Comparison of ENCODE assay signal across 8 mouse cellular contexts in genomic region chr16:37347092-37347491, GRCm38 (mm10). TPM values are rescaled to one million over a fixed set of nuclear protein-coding genes. Genes with fewer than 3 reads are reported as not detected.
DNase-seq lines count a peak whose midpoint lies in the region; ATAC-seq and TF ChIP-seq lines count a peak whose summit lies in the region.

No protein-coding gene starts in this region.

- H3K27ac ChIP-seq in forebrain, embryonic 14.5 days (ENCODE audit: low read depth, low read length) = no peak overlapping the region
- no peak overlapping the region for H3K27ac ChIP-seq in forebrain, embryonic 10.5 days
- H3K27ac ChIP-seq in liver, postnatal 0 days (ENCODE audit: low read depth) = no peak overlapping the region
- H3K27ac ChIP-seq in embryonic facial prominence, embryonic 11.5 days (replicated peaks; ENCODE audit: low read depth, low read length) = no peak overlapping the region
- no peak overlapping the region for H3K27ac ChIP-seq in neural tube, embryonic 11.5 days (ENCODE audit: low read depth, low read length)

- peak; percentile 42 for TF ChIP-seq CTCF in liver, postnatal 0 days (IDR thresholded peaks at IDR 0.05; ENCODE audit: low read depth)

- DNase-seq in forebrain, embryonic 14.5 days (ENCODE audit: low spot score) = peak; percentile 54
- no peak for DNase-seq in forebrain, embryonic 10.5 days (ENCODE audit: extremely low spot score, low spot score)
- no peak for DNase-seq in liver, postnatal 0 days
- no peak for DNase-seq in liver
- DNase-seq in embryonic facial prominence, embryonic 11.5 days (ENCODE audit: low spot score) = peak; percentile 19
- peak; percentile 36 for DNase-seq in neural tube, embryonic 11.5 days (ENCODE audit: low spot score)
- DNase-seq in thymus, postnatal 36 days = no peak

- H3K36me3 ChIP-seq in forebrain, embryonic 14.5 days (ENCODE audit: control insufficient read depth, insufficient read depth, low read length) = no peaks in the 10 kb centered on the region
- H3K36me3 ChIP-seq in forebrain, embryonic 10.5 days (replicated peaks) = no peaks in the 10 kb centered on the region
- no peaks in the 10 kb centered on the region for H3K36me3 ChIP-seq in liver, postnatal 0 days (replicated peaks; ENCODE audit: insufficient read depth, low read length)
- H3K36me3 ChIP-seq in embryonic facial prominence, embryonic 11.5 days (replicated peaks; ENCODE audit: control insufficient read depth, insufficient read depth, low read depth, low read length) = no peaks in the 10 kb centered on the region
- no peaks in the 10 kb centered on the region for H3K36me3 ChIP-seq in neural tube, embryonic 11.5 days (ENCODE audit: control insufficient read depth, insufficient read depth, low read length)

- H3K4me2 ChIP-seq in forebrain, embryonic 14.5 days (ENCODE audit: low read length) = no peak overlapping the region
- H3K4me2 ChIP-seq in liver, postnatal 0 days (ENCODE audit: low read depth, low read length) = no peak overlapping the region
- no peak overlapping the region for H3K4me2 ChIP-seq in embryonic facial prominence, embryonic 11.5 days (ENCODE audit: low read depth, low read length)
- H3K4me2 ChIP-seq in neural tube, embryonic 11.5 days (ENCODE audit: low read depth) = no peak overlapping the region

- no peak for TF ChIP-seq EP300 in liver, postnatal 0 days (IDR thresholded peaks at IDR 0.05; ENCODE audit: low read depth)

- no peak overlapping the region for H3K9ac ChIP-seq in forebrain, embryonic 14.5 days (ENCODE audit: low read length)
- no peak overlapping the region for H3K9ac ChIP-seq in liver, postnatal 0 days (replicated peaks)
- H3K9ac ChIP-seq in embryonic facial prominence, embryonic 11.5 days (replicated peaks; ENCODE audit: low read length) = no peak overlapping the region
- no peak overlapping the region for H3K9ac ChIP-seq in neural tube, embryonic 11.5 days (ENCODE audit: low read length)

- no peaks in the 10 kb centered on the region for H3K9me3 ChIP-seq in forebrain, embryonic 14.5 days (replicated peaks; ENCODE audit: control insufficient read depth, low read length)
- peaks cover 5% of the 10 kb centered on the region; the same call in 1 of the 2 replicates for H3K9me3 ChIP-seq in forebrain, embryonic 10.5 days
- H3K9me3 ChIP-seq in liver, postnatal 0 days (ENCODE audit: low read length) = no peaks in the 10 kb centered on the region
- no peaks in the 10 kb centered on the region for H3K9me3 ChIP-seq in embryonic facial prominence, embryonic 11.5 days (replicated peaks; ENCODE audit: control insufficient read depth, low read length)
- H3K9me3 ChIP-seq in neural tube, embryonic 11.5 days (ENCODE audit: control insufficient read depth, low read length) = no peaks in the 10 kb centered on the region

- WGBS in forebrain, embryonic 14.5 days = 21% methylated on average over 3 of the region's 3 CpGs
- 21% methylated on average over 3 of the region's 3 CpGs for WGBS in forebrain, embryonic 10.5 days
- WGBS in liver, postnatal 0 days (ENCODE audit: insufficient replicate concordance) = 26% methylated on average over 3 of the region's 3 CpGs
- 16% methylated on average over 3 of the region's 3 CpGs for WGBS in embryonic facial prominence, embryonic 11.5 days
- 11% methylated on average over 3 of the region's 3 CpGs for WGBS in neural tube, embryonic 11.5 days

- peaks cover 2% of the 10 kb centered on the region; the same call in 1 of the 2 replicates for H3K4me1 ChIP-seq in forebrain, embryonic 14.5 days (ENCODE audit: control insufficient read depth, insufficient read depth, low read length)
- H3K4me1 ChIP-seq in forebrain, embryonic 10.5 days = no peaks in the 10 kb centered on the region
- no peaks in the 10 kb centered on the region for H3K4me1 ChIP-seq in liver, postnatal 0 days (ENCODE audit: insufficient read depth)
- no peaks in the 10 kb centered on the region for H3K4me1 ChIP-seq in embryonic facial prominence, embryonic 11.5 days (ENCODE audit: control insufficient read depth, insufficient read depth, low read length)
- no peaks in the 10 kb centered on the region; the same call in 1 of the 2 replicates for H3K4me1 ChIP-seq in neural tube, embryonic 11.5 days (ENCODE audit: control insufficient read depth, insufficient read depth, low read length)

- no peaks in the 10 kb centered on the region for H3K27me3 ChIP-seq in forebrain, embryonic 14.5 days (replicated peaks; ENCODE audit: control insufficient read depth, insufficient read depth, low read length)
- H3K27me3 ChIP-seq in forebrain, embryonic 10.5 days (ENCODE audit: poor library complexity, severe bottlenecking) = no peaks in the 10 kb centered on the region
- no peaks in the 10 kb centered on the region for H3K27me3 ChIP-seq in liver, postnatal 0 days (ENCODE audit: insufficient read depth, low read length)
- no peaks in the 10 kb centered on the region for H3K27me3 ChIP-seq in embryonic facial prominence, embryonic 11.5 days (ENCODE audit: control insufficient read depth, insufficient read depth, low read length)
- no peaks in the 10 kb centered on the region for H3K27me3 ChIP-seq in neural tube, embryonic 11.5 days (ENCODE audit: control insufficient read depth, insufficient read depth, low read length)

- H3K4me3 ChIP-seq in forebrain, embryonic 14.5 days (ENCODE audit: low read depth, low read length) = no peak overlapping the region
- H3K4me3 ChIP-seq in forebrain, embryonic 10.5 days = no peak overlapping the region
- no peak overlapping the region for H3K4me3 ChIP-seq in liver, postnatal 0 days (ENCODE audit: low read depth, low read length)
- H3K4me3 ChIP-seq in embryonic facial prominence, embryonic 11.5 days (ENCODE audit: low read depth, low read length) = no peak overlapping the region
- H3K4me3 ChIP-seq in neural tube, embryonic 11.5 days (ENCODE audit: low read depth, low read length) = no peak overlapping the region

- ATAC-seq in forebrain, embryonic 14.5 days = peak; percentile 69; the same call in 1 of the 2 replicates
- ATAC-seq in liver, postnatal 0 days = no peak
- no peak for ATAC-seq in embryonic facial prominence, embryonic 11.5 days (replicated peaks; ENCODE audit: insufficient number of reproducible peaks, low FRiP score, low TSS enrichment, low read depth)
- ATAC-seq in neural tube, embryonic 11.5 days (ENCODE audit: insufficient read depth, low FRiP score, low TSS enrichment) = no peak
- ATAC-seq in granulocyte monocyte progenitor cell, adult 5-6 weeks (replicated peaks; ENCODE audit: poor library complexity, severe bottlenecking) = no peak

RNA-seq across cellular contexts. Expression of gene Stxbp5l, which starts 37.7 kb away (rescaled TPM):
- 3.0 and 5.0 TPM in 2 replicates for polyA plus RNA-seq in forebrain, embryonic 14.5 days (2014; fragmentation: Nextera tagmentation; extraction: Ambion mirVana)
- polyA plus RNA-seq in forebrain, embryonic 10.5 days (2016; fragmentation: Nextera tagmentation; extraction: Ambion mirVana) = 1.2 and 1.3 TPM in 2 replicates
- 0.07 TPM in 1 of 2 replicates, not detected in the other for polyA plus RNA-seq in liver, postnatal 0 days (2015; fragmentation: Nextera tagmentation; extraction: Ambion mirVana)
- polyA plus RNA-seq in embryonic facial prominence, embryonic 11.5 days (2014; fragmentation: Nextera tagmentation; extraction: Ambion mirVana) = 0.31 and 0.46 TPM in 2 replicates
- 2.6 and 2.9 TPM in 2 replicates for polyA plus RNA-seq in neural tube, embryonic 11.5 days (2014; fragmentation: Nextera tagmentation; extraction: Ambion mirVana)
- total RNA-seq in granulocyte monocyte progenitor cell, adult 5-6 weeks (2014; fragmentation: Nextera tagmentation) = not detected in 2 replicates
- not detected in 2 replicates for total RNA-seq in granulocyte monocyte progenitor cell, adult 5-6 weeks (2017)

Comparison
In these comparisons a context has a peak if more than half of its experiments do, and no peak if none do; other contexts are left out.
1. DNase-seq: peak in forebrain, embryonic 14.5 days (single experiment), embryonic facial prominence, embryonic 11.5 days (single experiment) and neural tube, embryonic 11.5 days (single experiment); none in forebrain, embryonic 10.5 days (single experiment), liver, postnatal 0 days (single experiment), liver (single experiment) and thymus, postnatal 36 days (0 of 2).